Mouse (Mus musculus) hindbrain, embryonic 12.5 days (tissue): ENCODE data around the gene Ebf1. TPM values are rescaled to one million over a fixed set of nuclear protein-coding genes. Genes with fewer than 3 reads are reported as not detected.

Experiments
- ATAC-seq: fragments of 200-750 bp; cut with Nextera tagmentation; 2 replicates; pipeline ENCODE4 v1.8.0; 2017; ENCODE audit warnings: moderate TSS enrichment; ENCODE audit not compliant: low FRiP score
- H3K27ac ChIP-seq: fragments of 300-500 bp; sonication (generic); 2 replicates; pipeline ENCODE4 v1.5.1; 2016; ENCODE audit warnings: mild to moderate bottlenecking
- H3K27me3 ChIP-seq: fragments of 300-500 bp; sonication (generic); 2 replicates; pipeline ENCODE4 v1.6.1; 2016; ENCODE audit warnings: mild to moderate bottlenecking
- H3K36me3 ChIP-seq: fragments of 300-500 bp; sonication (generic); 2 replicates; pipeline ENCODE4 v1.6.1; 2016; ENCODE audit warnings: mild to moderate bottlenecking
- H3K4me1 ChIP-seq: fragments of 300-500 bp; sonication (generic); 2 replicates; pipeline ENCODE4 v1.6.1; 2016
- H3K4me2 ChIP-seq: fragments of 300-500 bp; sonication (generic); replicated peaks from 2 replicates; pipeline ENCODE4 v1.6.1; 2016; ENCODE audit warnings: mild to moderate bottlenecking
- H3K4me3 ChIP-seq: fragments of 300-500 bp; sonication (generic); 2 replicates; pipeline ENCODE4 v1.5.1; 2016; ENCODE audit warnings: mild to moderate bottlenecking
- H3K9ac ChIP-seq: fragments of 300-500 bp; sonication (generic); 2 replicates; pipeline ENCODE4 v1.6.1; 2016; ENCODE audit warnings: mild to moderate bottlenecking, moderate library complexity
- H3K9me3 ChIP-seq: fragments of 300-500 bp; sonication (generic); replicated peaks from 2 replicates; pipeline ENCODE4 v1.6.1; 2016; ENCODE audit warnings: mild to moderate bottlenecking
- WGBS: fragments of 180-500 bp; shearing (Covaris S2); methylation state at CpG from one replicate; pipeline ENCODE4 v1.1.7; 2016; 5-methylcytosine and 5-hydroxymethylcytosine counted together
- polyA plus RNA-seq: library from polyadenylated mRNA; unstranded; fragments of >200 nt; fragmentation: Nextera tagmentation; extraction: Ambion mirVana; gene quantifications from 2 replicates; pipeline ENCODE4 v1.2.1, GENCODE M21; 2016

The Ebf1 gene
- polyA plus RNA-seq, 1 experiment from 2014 or later, result 111 TPM

DNA sequence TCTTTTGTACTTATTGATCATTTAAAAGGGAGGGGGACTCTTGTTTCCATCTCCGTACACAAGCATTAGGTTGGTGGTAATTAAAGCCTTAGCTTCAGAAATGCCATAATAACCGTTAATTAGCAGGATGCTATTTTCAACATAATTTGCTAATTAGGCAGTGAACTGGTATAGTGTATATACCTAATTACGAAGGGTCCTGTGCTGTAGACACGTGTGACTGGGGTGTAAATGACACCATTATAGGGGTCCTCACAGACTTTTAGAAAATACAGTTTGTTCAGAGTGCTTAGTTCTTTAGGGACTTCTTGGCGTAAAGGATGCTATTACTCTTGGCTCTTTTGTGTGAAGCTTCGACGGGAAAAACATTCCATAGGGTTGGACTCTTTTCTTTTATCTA lies 167.9 kb downstream of the Ebf1 start:
- 0 out of 2 replicates have a peak overlapping the region, but pooled peaks have one; percentile 9 for H3K27ac ChIP-seq
- H3K9ac ChIP-seq, result no peak overlapping the region
- no peaks in the 10 kb centered on the region for H3K9me3 ChIP-seq
- H3K27me3 ChIP-seq, result no peaks in the 10 kb centered on the region
- H3K4me2 ChIP-seq, result no peak overlapping the region
- H3K4me1 ChIP-seq, result peaks cover 14% of the 10 kb centered on the region
- peak; percentile 55 for ATAC-seq
- H3K36me3 ChIP-seq, result no peaks in the 10 kb centered on the region
- 38% methylated on average over 7 of the region's 7 CpGs for WGBS
- H3K4me3 ChIP-seq, result no peak overlapping the region

DNA sequence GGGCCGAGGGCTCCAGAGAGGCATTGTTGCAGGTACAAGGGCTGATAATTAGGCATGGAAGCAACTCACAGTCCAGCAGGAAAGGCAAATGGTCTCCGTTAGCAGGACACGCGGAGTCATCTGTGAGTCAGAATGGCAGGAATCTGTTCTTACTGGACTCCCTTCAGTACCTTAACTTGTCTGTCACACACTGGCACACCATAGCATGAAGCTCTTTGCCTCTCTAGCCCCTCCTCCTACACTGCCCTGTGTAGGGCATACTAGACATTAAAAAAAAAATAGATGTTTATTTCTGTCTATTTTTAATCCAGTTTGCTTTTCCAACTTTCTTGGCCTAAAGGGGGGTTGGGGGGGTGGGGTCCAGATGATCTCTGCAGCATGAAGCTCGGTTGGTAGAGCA lies 168.4 kb downstream of the Ebf1 start:
- Histone ChIP-seq H3K4me1 (peaks cover 14% of the 10 kb centered on the region), H3K4me2 (no peak overlapping the region), H3K9me3 (no peaks in the 10 kb centered on the region), H3K9ac (no peak overlapping the region), H3K4me3 (no peak overlapping the region), H3K27ac (peak overlapping the region; percentile 9; the same call in 1 of the 2 replicates), H3K36me3 (no peaks in the 10 kb centered on the region), H3K27me3 (no peaks in the 10 kb centered on the region)
- ATAC-seq, result peak; percentile 78
- WGBS, result 41% methylated on average over 5 of the region's 5 CpGs

DNA sequence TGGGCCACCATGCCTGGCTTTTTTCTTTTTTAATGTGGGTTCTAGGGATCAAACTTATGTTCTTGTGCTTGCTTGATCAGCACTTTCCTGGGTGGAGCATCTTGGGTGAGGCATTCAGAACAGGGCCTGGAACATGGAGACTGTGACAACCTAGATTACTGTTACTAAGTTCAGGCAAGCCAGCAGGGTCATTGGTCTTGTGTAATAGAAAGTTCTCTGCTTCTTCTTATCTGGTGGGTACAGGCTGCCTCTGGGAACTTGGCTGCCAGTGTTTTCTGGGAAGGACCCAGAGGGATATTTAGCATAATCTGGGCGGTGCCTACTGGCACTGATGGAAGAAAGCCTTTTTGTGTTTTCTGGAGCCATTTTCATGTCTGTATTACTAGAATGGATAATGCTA lies 170.9 kb downstream of the Ebf1 start:
- no peak overlapping the region for H3K27ac ChIP-seq
- H3K9ac ChIP-seq, result no peak overlapping the region
- WGBS, result 87% methylated on average over 1 of the region's 1 CpGs
- H3K27me3 ChIP-seq, result no peaks in the 10 kb centered on the region
- no peaks in the 10 kb centered on the region for H3K36me3 ChIP-seq
- no peak for ATAC-seq
- H3K4me2 ChIP-seq, result no peak overlapping the region
- no peak overlapping the region for H3K4me3 ChIP-seq
- no peaks in the 10 kb centered on the region for H3K9me3 ChIP-seq
- H3K4me1 ChIP-seq, result peaks cover 19% of the 10 kb centered on the region

DNA sequence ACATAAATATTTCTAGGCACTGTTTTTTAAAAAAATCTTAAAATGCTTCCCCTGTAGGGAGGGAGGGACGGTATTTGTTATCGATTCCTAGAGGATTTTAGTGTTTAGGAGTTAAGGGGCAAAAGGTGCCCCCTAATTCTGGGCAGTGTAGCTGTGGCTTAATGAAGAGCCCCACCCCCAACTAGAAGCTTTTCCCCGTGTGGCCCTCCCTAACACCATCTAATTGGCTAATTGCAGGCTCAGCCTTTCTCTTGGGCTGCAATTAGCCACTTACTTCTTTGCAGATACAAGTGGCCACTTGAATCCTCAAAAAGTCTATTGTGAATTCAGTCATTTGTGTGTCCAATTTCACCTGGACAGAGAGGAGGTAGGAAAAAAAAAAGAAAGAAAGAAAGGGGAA lies 175.7 kb downstream of the Ebf1 start:
- no peaks in the 10 kb centered on the region for H3K27me3 ChIP-seq
- H3K4me2 ChIP-seq, result no peak overlapping the region
- 23% methylated on average over 3 of the region's 3 CpGs for WGBS
- H3K9me3 ChIP-seq, result no peaks in the 10 kb centered on the region
- H3K4me3 ChIP-seq, result no peak overlapping the region
- no peak overlapping the region for H3K9ac ChIP-seq
- ATAC-seq, result no peak
- no peaks in the 10 kb centered on the region for H3K36me3 ChIP-seq
- H3K27ac ChIP-seq, result no peak overlapping the region
- peaks cover 13% of the 10 kb centered on the region; the same call in 1 of the 2 replicates for H3K4me1 ChIP-seq

DNA sequence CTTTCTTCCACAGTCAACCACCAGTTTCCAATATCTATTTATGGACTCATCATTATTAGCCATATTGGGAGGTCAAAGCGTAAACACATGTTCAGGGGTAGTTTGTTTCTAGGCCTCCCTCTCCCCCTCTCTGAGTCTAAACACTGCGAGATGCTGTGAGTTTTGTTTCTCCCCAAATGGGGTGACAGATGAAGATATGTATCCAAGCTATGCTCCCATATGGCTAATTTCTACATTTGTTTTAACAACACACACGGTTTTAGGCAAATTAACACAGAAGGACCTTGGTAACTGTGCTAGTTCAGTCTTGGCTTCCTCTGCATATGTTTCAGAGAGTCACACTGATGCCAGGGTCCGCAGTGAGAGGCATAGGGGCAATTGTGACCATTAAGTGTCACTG lies 177.8 kb downstream of the Ebf1 start:
- no peak overlapping the region for H3K27ac ChIP-seq
- ATAC-seq, result no peak
- no peak overlapping the region for H3K4me2 ChIP-seq
- peaks cover 25% of the 10 kb centered on the region for H3K4me1 ChIP-seq
- no peaks in the 10 kb centered on the region for H3K27me3 ChIP-seq
- no peak overlapping the region for H3K9ac ChIP-seq
- no peaks in the 10 kb centered on the region for H3K9me3 ChIP-seq
- WGBS, result 88% methylated on average over 4 of the region's 4 CpGs
- H3K4me3 ChIP-seq, result no peak overlapping the region
- H3K36me3 ChIP-seq, result no peaks in the 10 kb centered on the region

DNA sequence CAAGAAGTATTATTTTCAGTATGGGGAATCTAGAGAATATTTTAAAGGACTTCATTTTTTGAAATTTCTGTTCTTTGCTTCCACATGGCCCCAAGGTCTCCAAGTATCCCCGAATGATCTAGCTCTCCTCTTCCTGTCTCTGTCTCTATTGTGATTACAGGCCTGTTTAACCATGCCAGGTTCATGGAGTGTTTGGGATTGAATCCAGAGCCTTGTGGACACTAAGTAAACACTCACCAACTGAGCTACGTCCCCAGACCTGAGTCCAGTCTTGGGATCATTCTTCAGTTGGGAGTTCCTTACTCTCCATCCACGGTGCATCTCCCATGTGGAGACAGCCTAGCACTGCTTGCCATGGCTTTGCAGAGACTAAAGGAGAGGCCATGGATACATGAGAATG lies 178.7 kb downstream of the Ebf1 start:
- no peak for ATAC-seq
- no peaks in the 10 kb centered on the region for H3K36me3 ChIP-seq
- H3K4me2 ChIP-seq, result no peak overlapping the region
- H3K9ac ChIP-seq, result no peak overlapping the region
- WGBS, result 81% methylated on average over 3 of the region's 3 CpGs
- H3K27me3 ChIP-seq, result no peaks in the 10 kb centered on the region
- H3K4me1 ChIP-seq, result peaks cover 32% of the 10 kb centered on the region
- H3K27ac ChIP-seq, result no peak overlapping the region
- H3K4me3 ChIP-seq, result no peak overlapping the region
- H3K9me3 ChIP-seq, result no peaks in the 10 kb centered on the region

DNA sequence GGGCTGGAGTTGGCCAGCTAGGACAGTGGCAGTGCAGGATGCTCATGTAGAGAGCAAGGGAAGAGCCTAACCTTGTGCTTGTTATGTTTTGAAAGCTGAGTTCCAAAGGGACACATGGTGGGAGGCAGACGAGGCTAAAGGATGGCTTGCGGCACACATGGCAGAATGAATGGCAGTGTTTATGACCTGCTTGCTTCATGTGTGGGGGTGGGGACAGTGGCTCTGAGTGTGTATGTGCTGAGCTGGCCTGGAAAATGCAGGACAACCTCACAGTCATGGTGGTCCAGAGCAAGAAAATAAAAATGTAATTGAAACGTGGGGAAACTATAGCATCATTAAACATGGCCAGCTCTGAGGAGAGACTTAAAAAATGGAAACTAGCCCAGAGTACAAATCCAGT lies 181.2 kb downstream of the Ebf1 start:
- Histone ChIP-seq H3K9me3 (no peaks in the 10 kb centered on the region), H3K27me3 (no peaks in the 10 kb centered on the region), H3K9ac (no peak overlapping the region), H3K27ac (peak overlapping the region; percentile 4; the same call in 1 of the 2 replicates), H3K4me2 (no peak overlapping the region), H3K36me3 (no peaks in the 10 kb centered on the region), H3K4me3 (no peak overlapping the region), H3K4me1 (peaks cover 36% of the 10 kb centered on the region)
- no peak for ATAC-seq
- WGBS, result 53% methylated on average over 3 of the region's 3 CpGs

DNA sequence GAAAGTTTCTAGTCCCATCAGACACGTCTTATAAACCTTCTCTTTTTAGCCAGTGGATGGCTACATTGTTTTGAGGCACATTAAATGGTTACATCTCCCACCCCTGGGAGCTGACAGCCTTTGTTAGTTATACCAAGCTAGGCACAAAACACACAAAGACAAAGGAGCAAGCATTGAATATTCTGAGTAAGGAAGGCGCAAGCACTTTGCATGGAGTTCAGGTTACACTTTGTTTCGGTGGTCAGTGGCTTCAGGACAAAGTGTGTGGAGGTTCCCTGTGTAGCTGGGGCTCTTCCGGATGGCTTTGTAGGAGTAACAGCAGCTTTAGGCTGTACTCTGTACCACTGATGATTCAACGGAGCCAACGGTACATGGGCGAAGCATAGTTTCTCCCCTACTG lies 186.9 kb downstream of the Ebf1 start:
- H3K36me3 ChIP-seq, result no peaks in the 10 kb centered on the region
- H3K4me3 ChIP-seq, result no peak overlapping the region
- ATAC-seq, result no peak
- no peak overlapping the region for H3K27ac ChIP-seq
- H3K9ac ChIP-seq, result no peak overlapping the region
- H3K4me2 ChIP-seq, result no peak overlapping the region
- H3K9me3 ChIP-seq, result no peaks in the 10 kb centered on the region
- H3K27me3 ChIP-seq, result no peaks in the 10 kb centered on the region
- peaks cover 48% of the 10 kb centered on the region for H3K4me1 ChIP-seq
- WGBS, result 65% methylated on average over 7 of the region's 7 CpGs

DNA sequence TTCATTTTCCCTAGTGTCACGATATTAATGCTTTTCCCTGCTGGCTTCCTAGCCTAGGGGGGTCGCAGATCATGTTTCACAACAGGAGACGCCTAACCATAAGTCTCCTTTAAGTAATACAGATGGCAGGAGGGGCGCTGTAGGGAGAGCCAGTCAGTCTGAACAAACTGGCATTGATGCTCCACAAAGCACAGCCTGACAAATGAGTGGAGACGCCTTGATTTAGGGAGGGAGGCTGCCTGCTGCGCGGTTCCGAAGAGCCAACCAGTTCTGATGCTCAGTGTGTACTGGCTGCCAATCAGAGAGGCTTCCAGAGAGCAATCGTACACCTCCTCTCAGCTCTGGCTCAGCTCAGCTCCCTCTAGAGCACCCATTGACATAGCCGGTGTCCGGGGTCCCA lies 189.5 kb downstream of the Ebf1 start:
- WGBS, result 10% methylated on average over 11 of the region's 11 CpGs
- ATAC-seq, result peak; percentile 75
- no peaks in the 10 kb centered on the region for H3K27me3 ChIP-seq
- peak overlapping the region; percentile 62 for H3K27ac ChIP-seq
- H3K36me3 ChIP-seq, result no peaks in the 10 kb centered on the region
- peak overlapping the region; percentile 18; the same call in 1 of the 2 replicates for H3K9ac ChIP-seq
- H3K9me3 ChIP-seq, result no peaks in the 10 kb centered on the region
- peak overlapping the region; percentile 22 for H3K4me2 ChIP-seq
- H3K4me1 ChIP-seq, result peaks cover 28% of the 10 kb centered on the region
- H3K4me3 ChIP-seq, result no peak overlapping the region

DNA sequence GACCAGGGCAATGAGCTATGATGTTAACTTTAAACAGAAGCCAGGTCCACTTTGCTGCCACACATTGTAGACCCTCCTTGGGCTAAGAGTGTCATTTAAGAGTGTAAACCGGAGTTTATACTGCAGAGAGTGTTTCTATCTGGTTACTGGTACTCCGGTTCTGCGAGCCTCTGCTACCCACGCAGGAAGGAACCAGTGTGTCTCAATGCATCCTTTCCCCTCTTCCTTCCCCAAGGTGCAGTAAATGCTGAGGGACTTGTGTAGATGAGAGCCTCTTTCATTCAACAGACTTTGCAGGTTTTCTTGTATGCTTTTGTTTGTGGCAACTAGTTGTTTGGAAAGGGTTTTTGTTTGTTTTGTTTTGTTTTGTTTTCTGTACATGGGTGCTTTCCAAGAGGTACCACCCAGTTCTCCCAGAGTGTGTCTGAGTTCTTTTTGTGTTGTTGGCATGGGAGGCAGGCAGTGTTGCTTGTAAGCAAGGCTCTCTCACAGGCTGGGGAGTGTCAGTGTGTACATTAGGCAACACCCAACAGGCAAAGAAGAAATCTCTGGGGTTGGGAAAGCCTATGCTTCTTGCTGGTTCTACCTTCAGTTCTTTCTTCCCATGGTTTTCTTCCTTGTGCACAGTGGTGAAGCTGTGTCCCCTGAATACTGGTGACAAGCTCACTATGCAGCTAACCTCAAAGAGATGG lies 191.9 kb downstream of the Ebf1 start:
- Histone ChIP-seq H3K9ac (no peak overlapping the region), H3K4me3 (no peak overlapping the region), H3K4me1 (peaks cover 31% of the 10 kb centered on the region), H3K4me2 (no peak overlapping the region), H3K9me3 (no peaks in the 10 kb centered on the region), H3K27ac (no peak overlapping the region), H3K27me3 (no peaks in the 10 kb centered on the region), H3K36me3 (no peaks in the 10 kb centered on the region)
- WGBS, result 88% methylated on average over 4 of the region's 4 CpGs
- ATAC-seq, result no peak

DNA sequence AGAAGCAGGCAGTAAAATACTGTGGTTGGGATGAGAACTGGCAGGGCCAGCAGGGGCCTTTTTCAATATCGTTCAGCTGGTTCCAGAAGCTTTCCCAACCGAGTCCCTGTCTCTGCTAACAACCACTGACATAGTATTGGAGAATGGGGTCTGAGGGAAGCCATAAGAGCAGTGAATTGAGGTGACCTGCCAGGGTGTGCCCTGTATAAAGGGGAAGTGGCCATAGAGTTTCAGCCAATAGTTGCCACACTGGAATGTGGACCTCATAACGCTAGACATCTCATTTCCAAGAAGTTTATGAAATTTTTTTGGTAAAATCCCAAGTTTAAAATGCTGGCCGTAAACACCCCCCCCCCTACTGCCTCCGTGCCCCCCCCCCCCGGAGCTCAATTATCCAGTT lies 193.9 kb downstream of the Ebf1 start:
- Histone ChIP-seq H3K27ac (no peak overlapping the region), H3K4me1 (peaks cover 18% of the 10 kb centered on the region), H3K36me3 (no peaks in the 10 kb centered on the region), H3K9me3 (no peaks in the 10 kb centered on the region), H3K27me3 (no peaks in the 10 kb centered on the region), H3K4me3 (no peak overlapping the region), H3K9ac (no peak overlapping the region), H3K4me2 (no peak overlapping the region)
- 68% methylated on average over 6 of the region's 6 CpGs for WGBS
- no peak for ATAC-seq

DNA sequence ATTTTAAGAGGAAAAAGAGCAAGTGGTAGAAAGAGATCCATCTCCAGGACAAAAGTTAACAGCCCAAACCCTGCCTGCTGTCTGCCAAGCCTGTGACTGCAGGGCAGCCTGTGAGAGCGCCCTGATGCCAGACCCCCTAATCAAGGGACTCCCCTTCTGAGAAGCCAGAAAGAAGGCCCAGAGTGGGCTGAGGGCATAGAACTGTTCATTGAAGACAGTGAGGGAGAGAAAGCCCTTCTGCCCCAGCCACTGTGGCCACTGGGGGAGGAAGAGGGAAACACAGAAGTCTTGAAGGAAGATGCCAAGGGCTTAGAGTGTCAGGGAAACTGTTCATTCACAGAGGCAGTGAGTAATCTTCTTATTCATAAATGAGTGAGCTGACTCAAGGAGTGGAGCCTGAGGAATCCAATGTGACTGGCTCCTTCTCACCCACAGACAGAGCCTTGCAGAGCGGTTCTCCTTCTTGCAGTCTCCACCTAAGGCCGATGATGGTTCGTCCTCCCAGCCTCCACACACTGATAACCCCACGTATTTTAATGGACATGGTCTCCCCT lies 195.2 kb downstream of the Ebf1 start:
- Histone ChIP-seq H3K4me3 (no peak overlapping the region), H3K27me3 (no peaks in the 10 kb centered on the region), H3K27ac (no peak overlapping the region), H3K9me3 (no peaks in the 10 kb centered on the region), H3K9ac (no peak overlapping the region), H3K4me1 (0 out of 2 replicates have a peak, but pooled peaks cover 9% of the 10 kb centered on the region), H3K36me3 (no peaks in the 10 kb centered on the region), H3K4me2 (no peak overlapping the region)
- 88% methylated on average over 5 of the region's 5 CpGs for WGBS
- ATAC-seq, result no peak

DNA sequence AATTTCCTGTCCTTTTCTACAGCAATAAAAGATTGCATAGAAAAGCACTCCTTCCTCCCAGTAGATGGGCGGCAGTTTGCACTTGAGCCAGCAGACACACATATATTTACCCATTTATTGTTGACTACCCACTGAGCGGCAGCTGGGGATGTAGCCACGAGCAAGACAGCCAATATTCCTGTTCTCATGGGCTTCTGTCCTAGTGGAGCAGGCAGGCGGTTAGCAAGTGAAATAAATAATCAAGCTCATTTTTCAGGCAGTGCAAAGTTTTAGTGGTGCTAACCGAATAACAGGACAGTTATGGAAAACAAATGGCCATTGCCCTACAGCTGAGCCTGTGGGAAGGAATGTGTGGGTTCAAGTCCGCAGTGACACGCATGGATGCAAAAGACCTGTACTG lies 196.4 kb downstream of the Ebf1 start:
- Histone ChIP-seq H3K27me3 (no peaks in the 10 kb centered on the region), H3K4me2 (no peak overlapping the region), H3K9me3 (no peaks in the 10 kb centered on the region), H3K4me1 (0 out of 2 replicates have a peak, but pooled peaks cover 9% of the 10 kb centered on the region), H3K4me3 (no peak overlapping the region), H3K36me3 (no peaks in the 10 kb centered on the region), H3K9ac (no peak overlapping the region), H3K27ac (peak overlapping the region; percentile 1; the same call in 1 of the 2 replicates)
- ATAC-seq, result no peak
- 69% methylated on average over 7 of the region's 7 CpGs for WGBS
